Mouse (Mus musculus) heart, embryonic 12.5 days (tissue): ENCODE measurements around the gene Palm2. TPM values are rescaled to one million over a fixed set of nuclear protein-coding genes. Genes with fewer than 3 reads are reported as not detected.
A peak's percentile ranks its signal among the peaks of the same experiment; 100 is the strongest.

Experiments
- ATAC-seq: fragments of 200-750 bp; cut with Nextera tagmentation; 2 replicates; pipeline ENCODE4 v1.8.0; 2017; ENCODE audit warnings: moderate TSS enrichment, moderate library complexity; ENCODE audit not compliant: insufficient number of reproducible peaks, low FRiP score
- H3K27ac ChIP-seq: fragments of 300-500 bp; sonication (generic); 2 replicates; pipeline ENCODE4 v1.5.1; 2016; ENCODE audit warnings: mild to moderate bottlenecking, moderate library complexity; ENCODE audit not compliant: poor library complexity, severe bottlenecking
- H3K27me3 ChIP-seq: fragments of 300-500 bp; sonication (generic); replicated peaks from 2 replicates; pipeline ENCODE4 v1.6.1; 2016; ENCODE audit warnings: mild to moderate bottlenecking, moderate library complexity
- H3K36me3 ChIP-seq: fragments of 300-500 bp; sonication (generic); 2 replicates; pipeline ENCODE4 v1.6.1; 2016; ENCODE audit warnings: mild to moderate bottlenecking, moderate library complexity
- H3K4me1 ChIP-seq: fragments of 300-500 bp; sonication (generic); replicated peaks from 2 replicates; pipeline ENCODE4 v1.6.1; 2016; ENCODE audit warnings: mild to moderate bottlenecking
- H3K4me2 ChIP-seq: fragments of 300-500 bp; sonication (generic); 2 replicates; pipeline ENCODE4 v1.6.1; 2016; ENCODE audit warnings: mild to moderate bottlenecking, moderate library complexity
- H3K4me3 ChIP-seq: fragments of 300-500 bp; sonication (generic); 2 replicates; pipeline ENCODE4 v1.5.1; 2016; ENCODE audit warnings: mild to moderate bottlenecking
- H3K9ac ChIP-seq: fragments of 300-500 bp; sonication (generic); 2 replicates; pipeline ENCODE4 v1.6.1; 2016; ENCODE audit warnings: mild to moderate bottlenecking, moderate library complexity
- H3K9me3 ChIP-seq: fragments of 300-500 bp; sonication (generic); replicated peaks from 2 replicates; pipeline ENCODE4 v1.6.1; 2016; ENCODE audit warnings: mild to moderate bottlenecking, moderate library complexity
- WGBS: fragments of 180-500 bp; shearing (Covaris S2); methylation state at CpG from one replicate; pipeline ENCODE4 v1.1.7; 2016; 5-methylcytosine and 5-hydroxymethylcytosine counted together
- polyA plus RNA-seq: library from polyadenylated mRNA; unstranded; fragments of >200 nt; fragmentation: Nextera tagmentation; extraction: Ambion mirVana; gene quantifications from 2 replicates; pipeline ENCODE4 v1.2.1, GENCODE M21; 2016

Palm2 gene
- polyA plus RNA-seq, 1 experiment from 2014 or later, result 35.1 TPM

DNA sequence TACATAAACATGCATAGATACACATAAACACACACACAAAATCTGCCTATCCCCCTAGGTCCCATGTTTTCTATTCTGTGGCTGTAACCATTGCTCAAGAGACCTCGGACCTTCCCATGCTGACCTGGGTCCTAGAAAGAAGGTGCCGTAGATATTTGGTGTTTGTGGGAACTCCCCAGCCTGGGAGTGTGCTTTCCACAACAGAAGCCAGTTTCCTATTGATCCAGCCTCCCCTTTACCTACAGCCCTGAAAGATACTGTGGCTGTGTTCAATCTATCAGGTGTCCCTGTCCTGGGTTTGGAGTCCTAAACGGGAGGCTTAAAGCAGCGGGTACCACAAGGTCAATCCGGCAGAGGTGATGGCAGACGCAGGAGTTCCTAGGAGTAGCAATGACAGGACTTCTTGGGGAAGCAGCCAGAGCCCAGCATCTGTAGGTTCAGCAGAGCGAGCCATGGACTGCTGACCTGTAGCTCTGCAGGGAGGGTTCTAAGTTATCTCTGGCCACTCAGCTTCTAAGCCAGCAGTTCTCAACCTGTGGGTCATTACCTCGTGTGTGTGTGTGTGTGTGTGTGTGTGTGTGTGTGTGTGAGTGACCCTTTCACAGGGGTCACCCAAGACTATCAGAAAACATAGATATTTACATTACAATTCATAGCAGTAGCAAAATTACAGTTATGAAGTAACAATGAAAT lies 79.3 kb downstream of the Palm2 start:
- Histone ChIP-seq H3K4me3 (no peak overlapping the region), H3K27ac (no peak overlapping the region), H3K36me3 (no peaks in the 10 kb centered on the region), H3K9me3 (no peaks in the 10 kb centered on the region), H3K9ac (no peak overlapping the region), H3K27me3 (no peaks in the 10 kb centered on the region), H3K4me2 (no peak overlapping the region), H3K4me1 (peaks cover 10% of the 10 kb centered on the region)
- 54% methylated on average over 8 of the region's 8 CpGs for WGBS
- no peak for ATAC-seq

- no peak for ATAC-seq
- no peaks in the 10 kb centered on the region for H3K27me3 ChIP-seq
- H3K27ac ChIP-seq, result no peak overlapping the region
- no peak overlapping the region for H3K4me2 ChIP-seq
- 86% methylated on average over 31 of the region's 31 CpGs for WGBS
- H3K4me3 ChIP-seq, result no peak overlapping the region
- H3K9ac ChIP-seq, result no peak overlapping the region
- no peaks in the 10 kb centered on the region for H3K9me3 ChIP-seq
- H3K36me3 ChIP-seq, result no peaks in the 10 kb centered on the region
- peaks cover 10% of the 10 kb centered on the region for H3K4me1 ChIP-seq
Observed at GRCm38 (mm10) chr4:57514003-57514937, 80.2 kb downstream of the Palm2 start.

- Histone ChIP-seq H3K4me1 (peaks cover 10% of the 10 kb centered on the region), H3K36me3 (no peaks in the 10 kb centered on the region), H3K27ac (no peak overlapping the region; the same call in 1 of the 2 replicates), H3K4me2 (no peak overlapping the region), H3K4me3 (no peak overlapping the region), H3K27me3 (no peaks in the 10 kb centered on the region), H3K9me3 (no peaks in the 10 kb centered on the region), H3K9ac (no peak overlapping the region)
- WGBS, result 50% methylated on average over 2 of the region's 2 CpGs
- ATAC-seq, result no peak
Observed at GRCm38 (mm10) chr4:57515356-57515755, 81.3 kb downstream of the Palm2 start.

- no peaks in the 10 kb centered on the region for H3K9me3 ChIP-seq
- WGBS, result 92% methylated on average over 15 of the region's 15 CpGs
- no peak for ATAC-seq
- H3K4me3 ChIP-seq, result no peak overlapping the region
- H3K27ac ChIP-seq, result no peak overlapping the region
- peaks cover 15% of the 10 kb centered on the region for H3K4me1 ChIP-seq
- no peaks in the 10 kb centered on the region for H3K36me3 ChIP-seq
- H3K9ac ChIP-seq, result no peak overlapping the region
- H3K4me2 ChIP-seq, result no peak overlapping the region
- no peaks in the 10 kb centered on the region for H3K27me3 ChIP-seq
Observed at GRCm38 (mm10) chr4:57523456-57523855, 89.4 kb downstream of the Palm2 start.

GRCm38 (mm10) chr4:57524461-57524860 lies 90.4 kb downstream of the Palm2 start:
- Histone ChIP-seq H3K36me3 (no peaks in the 10 kb centered on the region), H3K4me1 (peaks cover 16% of the 10 kb centered on the region), H3K9ac (no peak overlapping the region), H3K4me2 (no peak overlapping the region), H3K27ac (no peak overlapping the region), H3K9me3 (no peaks in the 10 kb centered on the region), H3K27me3 (no peaks in the 10 kb centered on the region), H3K4me3 (no peak overlapping the region)
- ATAC-seq, result no peak
- WGBS, result 52% methylated on average over 3 of the region's 3 CpGs

GRCm38 (mm10) chr4:57525221-57526011 lies 91.4 kb downstream of the Palm2 start:
- ATAC-seq, result no peak; the same call in 1 of the 2 replicates
- Histone ChIP-seq H3K9ac (no peak overlapping the region), H3K4me3 (no peak overlapping the region), H3K4me2 (no peak overlapping the region), H3K9me3 (no peaks in the 10 kb centered on the region), H3K36me3 (no peaks in the 10 kb centered on the region), H3K4me1 (peaks cover 16% of the 10 kb centered on the region), H3K27ac (peak overlapping the region; percentile 59), H3K27me3 (no peaks in the 10 kb centered on the region)
- 60% methylated on average over 9 of the region's 9 CpGs for WGBS

DNA sequence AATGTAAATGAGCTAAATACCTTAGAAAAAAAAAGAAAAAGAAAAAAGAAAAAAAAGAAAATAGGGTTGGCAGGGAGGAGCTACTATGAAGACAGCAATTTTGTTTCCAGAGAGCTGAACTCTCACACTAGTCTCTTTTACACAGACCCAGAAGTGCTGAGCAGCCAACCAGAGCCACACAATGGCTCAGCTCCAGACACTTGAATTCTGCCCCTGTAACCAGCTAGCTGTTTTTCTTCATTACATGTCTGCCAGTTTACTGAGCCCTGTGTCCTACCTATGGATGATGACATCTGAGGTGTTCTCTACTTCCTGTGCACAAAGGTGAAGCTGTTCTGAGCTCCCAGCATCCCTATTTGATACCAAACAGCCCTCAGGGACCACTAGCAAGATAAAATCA lies 94.2 kb downstream of the Palm2 start:
- Histone ChIP-seq H3K9ac (no peak overlapping the region), H3K4me3 (no peak overlapping the region), H3K4me2 (no peak overlapping the region), H3K4me1 (peaks cover 16% of the 10 kb centered on the region), H3K36me3 (no peaks in the 10 kb centered on the region), H3K9me3 (no peaks in the 10 kb centered on the region), H3K27me3 (no peaks in the 10 kb centered on the region), H3K27ac (no peak overlapping the region)
- no peak for ATAC-seq

DNA sequence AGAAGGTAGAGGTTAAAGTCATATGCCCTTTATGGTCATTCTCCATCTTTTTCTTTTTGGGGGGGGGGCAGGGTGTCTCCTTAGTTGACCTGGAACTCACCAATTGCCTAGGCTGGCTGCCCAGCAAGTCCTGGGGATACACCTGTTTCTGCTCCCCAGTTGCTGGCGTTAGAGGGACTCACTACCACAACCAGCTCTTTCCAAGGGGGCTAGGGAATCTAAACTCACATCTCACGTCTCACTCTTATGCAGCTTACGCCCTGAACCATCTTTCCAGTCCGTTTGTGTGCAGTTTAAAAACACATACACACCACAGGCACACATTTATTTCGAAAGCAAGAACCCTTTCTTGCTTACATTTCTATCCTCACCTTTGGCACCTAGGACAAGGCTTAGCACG lies 99.6 kb downstream of the Palm2 start:
- no peak overlapping the region for H3K4me3 ChIP-seq
- ATAC-seq, result no peak
- 77% methylated on average over 6 of the region's 6 CpGs for WGBS
- no peak overlapping the region for H3K27ac ChIP-seq
- H3K9me3 ChIP-seq, result no peaks in the 10 kb centered on the region
- H3K36me3 ChIP-seq, result no peaks in the 10 kb centered on the region
- peaks cover 38% of the 10 kb centered on the region for H3K4me1 ChIP-seq
- H3K9ac ChIP-seq, result no peak overlapping the region
- H3K4me2 ChIP-seq, result no peak overlapping the region
- no peaks in the 10 kb centered on the region for H3K27me3 ChIP-seq

- Histone ChIP-seq H3K36me3 (no peaks in the 10 kb centered on the region), H3K4me2 (peak overlapping the region; percentile 26; the same call in 1 of the 2 replicates), H3K27ac (peak overlapping the region; percentile 50), H3K27me3 (no peaks in the 10 kb centered on the region), H3K9me3 (no peaks in the 10 kb centered on the region), H3K4me1 (peaks cover 43% of the 10 kb centered on the region), H3K9ac (no peak overlapping the region), H3K4me3 (no peak overlapping the region)
- 24% methylated on average over 6 of the region's 6 CpGs for WGBS
- ATAC-seq, result no peak
Observed at GRCm38 (mm10) chr4:57534232-57534631, 100.2 kb downstream of the Palm2 start.

DNA sequence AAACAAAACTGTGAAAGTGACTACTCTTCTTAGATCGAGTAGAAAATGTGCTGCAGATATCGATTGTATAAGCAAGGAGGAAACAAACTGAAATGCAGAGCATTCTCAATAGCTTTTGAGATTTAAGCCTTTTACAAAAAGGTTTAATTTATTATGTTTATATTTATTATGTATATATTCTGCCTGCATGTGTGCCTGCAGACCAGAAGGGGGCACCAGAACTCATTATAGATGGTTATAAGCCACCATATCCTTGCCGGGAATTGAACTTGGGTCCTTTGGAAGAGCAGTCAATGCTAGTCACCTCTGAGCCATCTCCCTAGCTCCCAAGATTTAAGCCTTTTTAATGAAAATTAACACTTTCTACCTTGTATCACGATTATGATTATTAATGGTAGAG lies 101.0 kb downstream of the Palm2 start:
- Histone ChIP-seq H3K36me3 (no peaks in the 10 kb centered on the region), H3K9ac (no peak overlapping the region), H3K9me3 (no peaks in the 10 kb centered on the region), H3K27me3 (no peaks in the 10 kb centered on the region), H3K4me2 (no peak overlapping the region), H3K4me3 (no peak overlapping the region), H3K4me1 (peaks cover 43% of the 10 kb centered on the region), H3K27ac (no peak overlapping the region)
- WGBS, result 82% methylated on average over 4 of the region's 4 CpGs
- ATAC-seq, result no peak
